Mouse (Mus musculus): ENCODE measurements at regions not wholly inside any gene's neighbourhood (a gene's known extent, or its start where the extent isn't known, plus 50 kb on each side); places are given as distances from the start of the nearest gene placed in this dataset.

- no peak for DNase-seq
Observed at GRCm38 (mm10) chr8:34756916-34757315, 645.4 kb upstream of the Gm10131 start.

- no peak for DNase-seq
Observed at GRCm38 (mm10) chr8:34756171-34756570, 644.6 kb upstream of the Gm10131 start.

DNA sequence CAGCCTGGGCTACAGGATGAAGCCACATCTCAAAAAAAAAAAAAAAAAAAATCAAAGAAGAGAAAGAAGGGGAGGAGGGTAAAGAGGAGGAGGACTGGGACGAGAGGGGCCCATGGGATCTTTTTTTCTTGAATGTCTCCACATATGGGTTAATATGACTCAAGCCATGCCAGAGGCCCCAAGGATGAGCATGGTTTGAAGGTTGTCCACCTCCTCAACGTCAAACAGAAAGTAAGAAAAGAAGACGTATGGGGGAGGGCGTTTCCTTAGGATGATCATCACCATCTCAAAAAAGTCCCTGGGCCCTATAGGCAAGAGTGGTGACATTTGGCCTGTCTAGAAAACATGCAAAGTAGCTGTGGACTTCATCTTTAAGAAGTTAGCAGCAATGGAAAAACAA lies 643.9 kb upstream of the Gm10131 start:
- no peak for DNase-seq

DNA sequence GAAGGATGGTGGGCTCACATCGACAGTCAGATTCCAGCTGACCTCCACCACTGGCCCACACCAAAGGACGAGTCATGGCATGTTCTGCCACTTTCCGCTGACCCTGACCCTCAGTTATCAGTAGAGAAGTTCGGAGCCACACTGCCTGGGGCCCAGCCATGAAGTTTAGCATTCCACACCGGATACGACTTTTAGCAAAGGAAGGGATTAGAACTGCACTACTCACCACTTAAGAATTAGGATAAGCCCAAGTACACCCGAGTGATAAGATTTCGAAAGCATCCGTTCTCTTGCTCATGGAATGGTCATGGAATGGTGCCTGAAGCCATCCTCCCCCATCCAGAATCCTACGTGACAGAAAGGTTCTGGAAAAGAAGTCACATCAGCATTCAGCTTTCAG lies 641.5 kb upstream of the Gm10131 start:
- DNase-seq = no peak

DNA sequence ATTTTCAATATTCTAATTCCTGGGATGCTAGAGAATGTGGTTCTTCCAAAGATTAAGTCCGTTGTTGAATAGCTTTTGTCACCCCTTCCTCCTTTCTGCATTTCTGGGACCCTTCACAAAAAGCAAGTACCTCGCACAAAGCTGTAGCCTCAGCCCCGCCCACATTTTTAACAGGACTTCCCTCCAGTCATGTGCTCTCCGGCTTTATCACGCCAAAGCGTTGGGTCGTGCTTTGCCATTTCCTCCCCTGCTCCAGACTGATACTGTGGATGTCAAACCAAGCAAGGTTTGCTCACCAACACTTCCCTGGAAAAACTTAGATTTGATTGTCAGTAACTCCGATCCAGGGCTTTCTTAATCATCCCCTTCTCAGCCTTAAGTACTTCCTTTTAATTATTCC lies 637.0 kb upstream of the Gm10131 start:
- DNase-seq = no peak

GRCm38 (mm10) chr8:34745706-34746105 lies 634.2 kb upstream of the Gm10131 start:
- no peak for DNase-seq

DNA sequence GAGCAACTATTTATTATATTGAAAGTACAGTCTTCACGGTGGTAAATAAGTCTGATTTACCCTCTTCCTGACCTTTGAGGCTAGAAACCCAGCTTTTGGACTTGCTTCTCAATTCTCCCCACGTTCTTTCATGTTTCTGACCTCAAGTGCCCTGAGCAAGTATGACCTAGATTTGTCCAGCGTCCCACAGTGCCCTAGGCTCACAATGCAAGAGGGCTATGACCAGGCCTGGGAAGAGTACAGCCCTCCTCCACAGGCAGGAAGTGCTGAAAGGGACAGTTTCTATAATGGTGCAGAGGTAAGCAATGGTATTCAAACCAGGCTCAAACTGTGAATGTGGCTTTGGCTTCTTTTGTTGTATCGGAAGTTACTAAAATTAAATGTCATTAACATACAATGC lies 633.1 kb upstream of the Gm10131 start:
- DNase-seq = no peak

GRCm38 (mm10) chr8:34744179-34744578 lies 632.6 kb upstream of the Gm10131 start:
- DNase-seq = no peak

DNA sequence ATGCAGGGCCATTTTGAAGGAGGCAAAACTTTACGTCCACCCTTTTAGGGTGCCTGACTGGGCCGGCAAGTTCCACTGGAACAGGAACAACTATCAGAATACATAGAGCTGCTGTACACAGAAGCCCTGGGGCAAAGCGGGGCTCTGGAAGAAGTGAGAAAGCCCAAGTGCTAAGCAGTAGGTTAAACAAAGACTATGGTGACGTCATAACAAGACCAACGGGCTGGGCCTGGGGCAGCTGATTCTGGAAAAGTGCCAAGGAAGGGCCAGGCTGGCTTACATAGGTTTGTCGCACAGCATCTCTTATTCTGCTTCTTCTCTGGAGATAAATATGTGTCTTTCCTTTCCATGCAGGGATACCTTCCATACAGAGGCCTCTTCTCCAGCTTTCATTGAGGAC lies 631.6 kb upstream of the Gm10131 start:
- no peak for DNase-seq

- DNase-seq = no peak
Observed at GRCm38 (mm10) chr8:34740836-34741235, 629.3 kb upstream of the Gm10131 start.

- no peak for DNase-seq
Observed at GRCm38 (mm10) chr8:34739836-34740804, 628.6 kb upstream of the Gm10131 start.

DNA sequence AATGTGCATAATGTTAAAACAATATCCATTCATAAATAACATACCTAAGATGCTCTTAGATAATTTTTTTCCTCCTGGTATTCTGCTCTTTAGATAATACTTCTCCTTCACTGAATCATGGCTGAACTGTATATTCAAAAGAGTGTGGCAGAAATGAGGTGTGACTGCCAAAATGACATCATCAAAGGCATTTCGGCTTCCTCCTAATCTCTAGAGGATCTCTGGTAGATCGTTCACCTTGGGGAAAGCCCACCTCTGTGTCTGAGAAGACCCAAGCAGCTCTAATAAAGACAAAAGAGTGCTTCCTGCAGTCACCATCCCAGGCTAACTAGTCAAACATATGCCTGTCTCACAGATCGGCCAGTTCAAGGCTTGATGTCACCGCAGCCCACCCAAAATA lies 624.7 kb upstream of the Gm10131 start:
- no peak for DNase-seq

DNA sequence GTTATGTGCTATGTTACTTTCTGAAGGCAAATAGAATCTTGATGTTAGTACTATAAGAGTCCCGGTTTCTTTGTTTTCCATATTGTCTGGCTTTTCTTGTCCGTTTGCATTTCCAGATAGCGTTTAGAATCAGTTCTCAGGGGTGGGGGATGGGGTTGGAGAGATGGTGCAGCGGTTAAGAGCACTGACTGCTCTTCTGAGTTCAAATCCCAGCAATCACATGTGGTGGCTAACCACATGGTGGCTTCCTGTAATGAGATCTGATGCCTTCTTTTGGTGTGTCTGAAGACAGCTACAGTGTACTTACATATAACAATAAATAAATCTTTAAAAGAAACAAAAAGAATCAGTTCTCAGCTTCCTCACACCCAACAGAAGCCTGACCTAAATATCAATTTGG lies 623.5 kb upstream of the Gm10131 start:
- DNase-seq = no peak

DNA sequence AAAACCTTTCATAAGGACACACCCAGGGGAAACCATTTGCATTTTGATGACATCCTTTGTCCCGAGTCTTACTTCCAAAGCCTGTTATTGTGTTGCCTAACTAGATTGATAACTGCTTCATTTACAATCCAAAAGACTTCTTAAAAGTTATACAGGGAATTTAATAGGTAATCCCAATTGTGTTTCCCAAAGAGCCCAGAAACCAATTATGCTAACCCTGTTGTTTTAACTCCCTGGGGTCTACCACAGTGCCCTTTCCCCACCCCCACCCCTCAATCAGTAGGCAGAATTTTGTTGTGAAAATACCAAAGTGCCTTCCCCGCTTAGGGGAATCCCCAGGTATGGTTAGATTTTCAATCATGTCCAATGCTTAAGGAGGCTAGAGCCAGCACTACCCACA lies 621.3 kb upstream of the Gm10131 start:
- no peak for DNase-seq

DNA sequence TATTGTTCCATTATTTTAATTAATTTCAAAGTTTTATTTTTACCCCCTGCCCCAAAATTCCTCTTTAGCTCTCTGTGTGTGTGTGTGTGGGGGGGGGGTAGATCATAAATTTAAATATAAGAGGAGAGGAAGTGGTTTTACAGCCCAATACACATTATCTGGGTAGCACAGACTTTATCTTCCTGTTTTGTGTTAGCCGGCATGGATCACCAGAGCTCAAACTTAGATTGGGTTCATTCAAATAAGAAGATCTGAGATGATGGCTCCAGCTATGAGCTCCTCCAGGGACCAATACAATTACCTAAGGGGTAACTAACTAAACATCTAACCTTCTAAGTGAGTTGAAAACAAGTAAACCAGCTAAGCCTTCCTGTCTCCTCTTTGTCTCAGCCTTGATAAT lies 620.8 kb upstream of the Gm10131 start:
- DNase-seq = no peak

DNA sequence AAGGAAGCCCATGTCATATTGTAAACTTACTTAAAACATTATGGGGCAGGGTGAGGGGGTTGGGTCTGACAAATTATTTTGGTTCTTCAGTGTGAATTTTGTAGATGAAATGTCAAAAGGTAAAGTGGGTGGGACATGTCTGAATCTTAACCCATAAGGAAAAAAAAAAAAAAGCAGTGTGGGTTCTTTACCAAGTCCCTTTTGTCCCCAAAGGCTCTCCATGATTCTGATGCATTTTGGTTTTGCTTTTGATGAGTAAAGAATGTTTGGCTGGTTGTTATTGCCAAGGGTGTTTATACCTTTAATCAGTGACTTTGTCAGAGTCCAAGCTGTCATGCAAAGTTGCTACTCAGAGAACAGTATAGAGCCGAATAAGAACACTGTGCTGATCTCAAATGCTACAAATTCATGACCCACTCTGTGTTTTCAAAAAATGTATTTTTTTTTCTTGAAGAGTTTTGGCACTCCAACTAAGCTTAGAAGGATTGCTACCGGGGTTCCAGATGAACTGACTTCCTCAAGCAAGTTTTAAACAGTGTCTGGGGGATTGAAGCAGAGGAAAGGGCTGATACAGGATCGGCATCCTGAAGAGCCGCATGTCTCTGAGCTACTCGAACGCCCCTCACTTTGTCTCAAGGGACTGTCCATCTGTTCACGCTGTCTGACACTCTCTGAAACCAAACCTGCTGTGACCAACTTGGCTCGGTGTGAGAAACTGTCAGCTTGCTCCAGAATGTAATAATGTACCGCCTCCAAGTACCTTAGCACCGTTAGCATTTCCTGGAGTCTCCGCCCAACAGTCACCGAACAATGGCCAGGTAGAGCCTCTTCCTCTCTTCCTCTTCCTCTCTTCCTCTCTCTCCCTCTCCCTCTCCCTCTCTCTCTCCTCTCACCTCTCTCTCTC lies 619.8 kb upstream of the Gm10131 start:
- no peak for DNase-seq

DNA sequence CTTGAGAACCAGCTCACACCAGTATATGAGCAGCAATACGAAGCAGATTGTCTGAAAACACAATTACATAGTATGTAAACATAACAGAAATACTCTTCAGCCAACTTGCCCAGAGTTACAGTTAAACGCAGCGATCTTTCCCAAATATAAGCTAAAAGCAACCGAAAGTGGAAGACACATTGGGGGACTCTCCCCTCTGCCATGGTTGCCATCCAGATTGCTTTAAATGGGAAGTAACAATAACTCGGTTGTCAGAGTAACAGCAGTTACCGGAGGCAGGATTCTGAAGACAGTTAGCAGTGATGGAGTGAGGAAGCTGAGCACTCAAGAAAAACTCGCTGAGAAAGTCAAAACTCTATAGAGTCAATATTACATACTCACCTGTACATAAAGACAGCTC lies 618.0 kb upstream of the Gm10131 start:
- no peak for DNase-seq

- DNase-seq = no peak
Observed at GRCm38 (mm10) chr8:34727699-34728098, 616.2 kb upstream of the Gm10131 start.

DNA sequence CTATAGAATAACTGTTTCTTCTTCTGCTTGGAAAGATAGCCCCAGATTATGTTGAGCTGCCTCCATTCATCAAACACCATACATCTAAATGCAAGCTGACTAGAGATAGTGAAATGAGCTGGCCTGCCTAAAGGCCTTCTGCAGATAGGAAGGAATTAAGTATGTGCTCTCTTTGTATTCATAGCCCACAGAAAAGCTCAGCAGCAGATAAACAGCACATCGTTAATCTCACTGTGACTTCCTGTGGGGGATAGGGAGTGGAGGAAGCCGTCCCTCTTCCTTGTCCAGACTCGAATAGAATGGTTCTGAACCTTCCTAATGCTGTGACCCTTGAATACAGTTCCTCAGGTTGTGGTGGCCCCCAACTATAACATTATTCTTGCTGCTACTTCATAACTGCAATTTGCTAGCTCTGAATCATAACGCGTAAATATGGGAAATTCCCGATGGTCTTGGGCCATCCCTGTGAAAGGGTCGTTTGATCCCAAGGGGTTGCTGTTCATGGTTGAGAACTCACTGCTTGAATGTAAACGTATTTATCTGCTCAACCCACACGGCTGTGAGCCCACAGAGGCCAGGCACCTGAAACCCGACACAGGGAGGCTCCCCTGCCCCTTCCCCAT lies 614.7 kb upstream of the Gm10131 start:
- no peak for DNase-seq

- DNase-seq = no peak
Observed at GRCm38 (mm10) chr8:34725546-34725945, 614.0 kb upstream of the Gm10131 start.

GRCm38 (mm10) chr8:34709911-34710733 lies 598.6 kb upstream of the Gm10131 start:
- DNase-seq = peak; percentile 89

- no peak for DNase-seq
Observed at GRCm38 (mm10) chr8:34709316-34709715, 597.8 kb upstream of the Gm10131 start.
